Mouse (Mus musculus): ENCODE data around the gene Tcp1.
"Not testable (repeated sequence)": the region's sequence is repeated elsewhere in the genome, so short reads cannot be mapped to it uniquely, and the experiment has no call there.

Tcp1 gene

GRCm38 (mm10) chr17:12915488-12915880, at the start of gene Tcp1:
TSS of gene Tcp1 (plus strand) at chr17:12915701.
- in situ Hi-C loops (cut with MboI, MseI) = loop anchor here (10.0 kb wide), 1 partner anchor 769 kb away; no protein-coding TSS in a partner anchor

- in situ Hi-C loops (cut with MboI, MseI) = no loop called here
These were observed 48.6 kb upstream of the Tcp1 start for GRCm38 (mm10) chr17:12866853-12867252.

- in situ Hi-C loops (cut with MboI, MseI) = no loop called here
These were observed 47.5 kb upstream of the Tcp1 start, which contains the start of gene Mas1 for GRCm38 (mm10) chr17:12868043-12868442. TSS of gene Mas1 (minus strand) at chr17:12868143.

- in situ Hi-C loops (cut with MboI, MseI) = no loop called here
These were observed 46.9 kb upstream of the Tcp1 start for GRCm38 (mm10) chr17:12868640-12869039.

GRCm38 (mm10) chr17:12872275-12873028, 43.0 kb upstream of the Tcp1 start:
- in situ Hi-C loops (cut with MboI, MseI) = no loop called here

GRCm38 (mm10) chr17:12875734-12876133, 39.8 kb upstream of the Tcp1 start, which contains the start of gene Mrgprh:
TSS of gene Mrgprh (plus strand) at chr17:12876034.
- in situ Hi-C loops (cut with MboI, MseI) = loop anchor here (5.0 kb wide), 1 partner anchor 37 kb away; the partner anchor contains the start of gene Pnldc1

- in situ Hi-C loops (cut with MboI, MseI) = loop anchor here (10.0 kb wide), 1 partner anchor 295 kb away; no protein-coding TSS in a partner anchor
These were observed 35.3 kb upstream of the Tcp1 start for GRCm38 (mm10) chr17:12880178-12880577.

GRCm38 (mm10) chr17:12881216-12881615, 34.3 kb upstream of the Tcp1 start:
- in situ Hi-C loops (cut with MboI, MseI) = loop anchor here (10.0 kb wide), 1 partner anchor 294 kb away; no protein-coding TSS in a partner anchor

GRCm38 (mm10) chr17:12886620-12887019, 28.9 kb upstream of the Tcp1 start:
- in situ Hi-C loops (cut with MboI, MseI) = loop anchor here (10.0 kb wide), 1 partner anchor 288 kb away; no protein-coding TSS in a partner anchor

GRCm38 (mm10) chr17:12887021-12887775, 28.3 kb upstream of the Tcp1 start:
- in situ Hi-C loops (cut with MboI, MseI) = loop anchor here (10.0 kb wide), 1 partner anchor 288 kb away; no protein-coding TSS in a partner anchor

GRCm38 (mm10) chr17:12891054-12891453, 24.4 kb upstream of the Tcp1 start:
- in situ Hi-C loops (cut with MboI, MseI) = no loop called here

GRCm38 (mm10) chr17:12892033-12892432, 23.5 kb upstream of the Tcp1 start:
- in situ Hi-C loops (cut with MboI, MseI) = no loop called here

- in situ Hi-C loops (cut with MboI, MseI) = no loop called here
These were observed 17.8 kb upstream of the Tcp1 start for GRCm38 (mm10) chr17:12897674-12898073.

- in situ Hi-C loops (cut with MboI, MseI) = not testable (repeated sequence)
These were observed 16.9 kb upstream of the Tcp1 start for GRCm38 (mm10) chr17:12898607-12899006.

GRCm38 (mm10) chr17:12902291-12902690, 13.2 kb upstream of the Tcp1 start:
- in situ Hi-C loops (cut with MboI, MseI) = no loop called here

GRCm38 (mm10) chr17:12903372-12904333, 11.8 kb upstream of the Tcp1 start:
- in situ Hi-C loops (cut with MboI, MseI) = no loop called here

- in situ Hi-C loops (cut with MboI, MseI) = no loop called here
These were observed 11.2 kb upstream of the Tcp1 start for GRCm38 (mm10) chr17:12904349-12904748.

GRCm38 (mm10) chr17:12905810-12906209, 9.7 kb upstream of the Tcp1 start:
- in situ Hi-C loops (cut with MboI, MseI) = no loop called here

GRCm38 (mm10) chr17:12906436-12906835, 9.1 kb upstream of the Tcp1 start:
- in situ Hi-C loops (cut with MboI, MseI) = no loop called here

GRCm38 (mm10) chr17:12909361-12910280, 5.9 kb upstream of the Tcp1 start, which contains the start of gene Pnldc1:
TSS of gene Pnldc1 (minus strand) at chr17:12910230.
- in situ Hi-C loops (cut with MboI, MseI) = loop anchor here (5.0 to 10.0 kb wide), 2 partner anchors 32 to 775 kb away; partner anchors contain the start of gene Mrgprh
